Mouse (Mus musculus) myocyte (in vitro differentiated cells): ENCODE data around the gene Ceacam19. TPM values are rescaled to one million over a fixed set of nuclear protein-coding genes. Genes with fewer than 3 reads are reported as not detected.
"Not testable (repeated sequence)": the region's sequence is repeated elsewhere in the genome, so short reads cannot be mapped to it uniquely, and the experiment has no call there.

Experiments
- H3K27me3 ChIP-seq: one replicate; pipeline ENCODE4 v1.6.1; 2011; ENCODE audit not compliant: control insufficient read depth, insufficient read depth, insufficient read length
- H3K36me3 ChIP-seq: one replicate; pipeline ENCODE4 v1.6.1; 2011; ENCODE audit not compliant: control insufficient read depth, insufficient read depth
- H3K4me2 ChIP-seq: one replicate; pipeline ENCODE4 v1.6.1; 2011; ENCODE audit warnings: low read depth, control low read depth
- H3K4me3 ChIP-seq: one replicate; pipeline ENCODE4 v1.5.1; 2011; ENCODE audit warnings: mild to moderate bottlenecking, control low read depth, moderate library complexity
- H3K79me2 ChIP-seq: one replicate; pipeline ENCODE4 v1.6.1; 2011; ENCODE audit not compliant: control insufficient read depth, insufficient read depth
- H3ac ChIP-seq: one replicate; pipeline ENCODE4 v1.6.1; 2011; ENCODE audit not compliant: control insufficient read depth, insufficient read length
- CEBPB ChIP-seq: IDR thresholded peaks from 2 replicates; pipeline ENCODE4 v1.6.1; 2011; ENCODE audit warnings: mild to moderate bottlenecking, moderate library complexity; ENCODE audit not compliant: poor library complexity, insufficient read depth, severe bottlenecking
- E2F4 ChIP-seq: IDR thresholded peaks from one replicate; pipeline ENCODE4 v1.6.1; 2011; ENCODE audit warnings: mild to moderate bottlenecking, control low read depth, moderate library complexity; ENCODE audit not compliant: insufficient read depth
- MAX ChIP-seq: IDR thresholded peaks from one replicate; pipeline ENCODE4 v1.6.1; 2011; ENCODE audit warnings: low read depth, mild to moderate bottlenecking, control low read depth
- MYOD1 ChIP-seq, 3 experiments: IDR thresholded peaks; one replicate each; pipeline ENCODE4 v1.6.1; 2011; ENCODE audit warnings: control low read depth in 2 of 3, low read depth in 2 of 3, mild to moderate bottlenecking in 2 of 3, moderate library complexity in 1 of 3; ENCODE audit not compliant: insufficient read length in 2 of 3, control insufficient read depth in 1 of 3
- MYOG ChIP-seq, 3 experiments: IDR thresholded peaks; one replicate each; pipeline ENCODE4 v1.6.1; 2011; ENCODE audit warnings: control low read depth in 2 of 3, low read depth in 2 of 3, mild to moderate bottlenecking in 2 of 3; ENCODE audit not compliant: insufficient read length in 2 of 3, control insufficient read depth in 1 of 3, insufficient read depth in 1 of 3
- POLR2A ChIP-seq: IDR thresholded peaks from one replicate; pipeline ENCODE4 v1.6.1; 2011; ENCODE audit warnings: low read depth, mild to moderate bottlenecking, control low read depth, moderate library complexity; ENCODE audit not compliant: insufficient read length
- POLR2AphosphoS2 ChIP-seq: IDR thresholded peaks from one replicate; pipeline ENCODE4 v1.6.1; 2011; ENCODE audit warnings: low read depth, control low read depth; ENCODE audit not compliant: insufficient read length
- REST ChIP-seq: IDR thresholded peaks from one replicate; pipeline ENCODE4 v1.6.1; 2011; ENCODE audit warnings: mild to moderate bottlenecking, control low read depth, moderate library complexity; ENCODE audit not compliant: insufficient read depth, insufficient read length
- SRF ChIP-seq: IDR thresholded peaks from one replicate; pipeline ENCODE4 v1.6.1; 2011; ENCODE audit warnings: low read depth; ENCODE audit not compliant: control insufficient read depth, insufficient read length
- TCF12 ChIP-seq: IDR thresholded peaks from one replicate; pipeline ENCODE4 v1.6.1; 2011; ENCODE audit warnings: mild to moderate bottlenecking, control low read depth; ENCODE audit not compliant: poor library complexity, insufficient read depth, severe bottlenecking
- TCF3 ChIP-seq: IDR thresholded peaks from one replicate; pipeline ENCODE4 v1.6.1; 2011; ENCODE audit warnings: low read depth, control low read depth; ENCODE audit not compliant: insufficient read length
- USF1 ChIP-seq: IDR thresholded peaks from one replicate; pipeline ENCODE4 v1.6.1; 2011; ENCODE audit warnings: low read depth, mild to moderate bottlenecking, control low read depth, moderate library complexity
- polyA plus RNA-seq: library from polyadenylated mRNA; unstranded; fragments of >200 nt; fragmentation: generic; extraction: Trizol; gene quantifications from one replicate; pipeline ENCODE4 v1.2.1, GENCODE M21; 2012; ENCODE audit warnings: missing spikeins

Gene Ceacam19
- polyA plus RNA-seq, 1 experiment, result 0.01 TPM

GRCm38 (mm10) chr7:19932133-19932876 lies 44.5 kb upstream of the Ceacam19 start:
- Histone ChIP-seq H3K4me3 (no peak overlapping the region), H3K79me2 (no peaks in the 10 kb centered on the region), H3K27me3 (no peaks in the 10 kb centered on the region), H3ac (no peak overlapping the region), H3K4me2 (no peak overlapping the region), H3K36me3 (no peaks in the 10 kb centered on the region)
- TF ChIP-seq POLR2AphosphoS2 (no peak), MYOD1 (IDR thresholded peaks at IDR 0.05; ENCODE audit: control insufficient read depth in 1 of 3, insufficient read length in 2 of 3, low read depth in 2 of 3) (peak in 2 of 3 experiments; percentile 3 to 58), USF1 (no peak)

GRCm38 (mm10) chr7:19930481-19930880 lies 42.7 kb upstream of the Ceacam19 start:
- H3K4me3 ChIP-seq, H3ac ChIP-seq, H3K27me3 ChIP-seq, H3K4me2 ChIP-seq, H3K36me3 ChIP-seq, H3K79me2 ChIP-seq: not testable (repeated sequence)

GRCm38 (mm10) chr7:19928486-19928885 lies 40.7 kb upstream of the Ceacam19 start:
- no peak overlapping the region for H3ac ChIP-seq
- H3K4me3 ChIP-seq, result no peak overlapping the region
- H3K36me3 ChIP-seq, result no peaks in the 10 kb centered on the region
- no peaks in the 10 kb centered on the region for H3K27me3 ChIP-seq
- H3K79me2 ChIP-seq, result no peaks in the 10 kb centered on the region
- no peak overlapping the region for H3K4me2 ChIP-seq
- TF ChIP-seq POLR2A (no peak), MYOD1 (IDR thresholded peaks at IDR 0.05; ENCODE audit: control insufficient read depth in 1 of 3, insufficient read length in 2 of 3, low read depth in 2 of 3) (peak in 1 of 3 experiments; percentile 11)

DNA sequence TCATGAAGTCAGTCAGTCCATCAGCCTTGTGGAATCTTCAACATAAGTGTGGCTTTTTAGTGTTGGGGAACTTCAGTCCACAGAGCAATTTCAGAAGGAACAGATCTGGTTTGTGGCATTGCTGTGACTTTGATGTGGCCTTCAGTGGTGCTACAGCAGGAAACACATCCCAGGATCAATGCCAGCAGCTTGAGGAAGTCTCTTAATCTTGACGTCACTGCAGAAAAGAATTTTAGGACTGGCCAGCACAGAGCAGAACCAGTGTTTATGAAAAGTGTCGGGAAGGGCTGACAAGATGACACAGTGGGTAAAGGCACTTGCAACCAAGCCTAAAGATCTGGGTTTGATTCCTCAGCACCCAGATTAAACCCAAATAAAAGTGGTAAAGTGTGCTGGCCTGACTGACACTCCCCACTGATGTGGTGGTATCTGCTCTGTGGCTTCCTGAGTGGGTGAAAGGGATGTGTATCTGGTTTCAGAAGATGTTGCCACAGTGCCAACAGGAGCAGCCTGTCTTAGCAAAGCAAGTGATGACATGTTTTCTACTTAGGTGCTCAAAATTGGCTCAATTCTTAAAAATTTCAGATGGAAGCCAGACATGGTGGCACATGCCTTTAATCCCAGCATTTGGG lies 39.2 kb upstream of the Ceacam19 start:
- H3ac ChIP-seq, result no peak overlapping the region
- TF ChIP-seq MAX, result no peak
- TF ChIP-seq TCF3, result no peak
- TF ChIP-seq MYOD1 (IDR thresholded peaks at IDR 0.05; ENCODE audit: control insufficient read depth in 1 of 3, insufficient read length in 2 of 3, low read depth in 2 of 3), result peak in 1 of 3 experiments; percentile 29
- no peak for TF ChIP-seq TCF12
- no peak for TF ChIP-seq POLR2A
- no peak for TF ChIP-seq MYOG (IDR thresholded peaks at IDR 0.05; ENCODE audit: control insufficient read depth in 1 of 3, insufficient read depth in 1 of 3, insufficient read length in 2 of 3, low read depth in 2 of 3)
- no peak for TF ChIP-seq SRF
- no peak for TF ChIP-seq REST
- no peak for TF ChIP-seq E2F4
- H3K4me3 ChIP-seq, result no peak overlapping the region
- H3K36me3 ChIP-seq, result no peaks in the 10 kb centered on the region
- no peaks in the 10 kb centered on the region for H3K27me3 ChIP-seq
- no peak overlapping the region for H3K4me2 ChIP-seq
- H3K79me2 ChIP-seq, result no peaks in the 10 kb centered on the region

- Histone ChIP-seq H3K36me3 (no peaks in the 10 kb centered on the region), H3ac (no peak overlapping the region), H3K4me2 (no peak overlapping the region), H3K4me3 (no peak overlapping the region), H3K79me2 (no peaks in the 10 kb centered on the region), H3K27me3 (no peaks in the 10 kb centered on the region)
- no peak for TF ChIP-seq MAX
- no peak for TF ChIP-seq E2F4
- no peak for TF ChIP-seq USF1
- TF ChIP-seq REST, result no peak
- TF ChIP-seq TCF3, result no peak
- TF ChIP-seq POLR2A, result no peak
- TF ChIP-seq TCF12, result no peak
- TF ChIP-seq MYOG (IDR thresholded peaks at IDR 0.05; ENCODE audit: control insufficient read depth in 1 of 3, insufficient read depth in 1 of 3, insufficient read length in 2 of 3, low read depth in 2 of 3), result no peak
- TF ChIP-seq POLR2AphosphoS2, result no peak
- no peak for TF ChIP-seq MYOD1 (IDR thresholded peaks at IDR 0.05; ENCODE audit: control insufficient read depth in 1 of 3, insufficient read length in 2 of 3, low read depth in 2 of 3)
- TF ChIP-seq SRF, result no peak
- no peak for TF ChIP-seq CEBPB
These were observed 37.6 kb upstream of the Ceacam19 start for GRCm38 (mm10) chr7:19925376-19925775.
